Mouse (Mus musculus): ENCODE results near the gene Ubr3. TPM values are rescaled to one million over a fixed set of nuclear protein-coding genes. Genes with fewer than 3 reads are reported as not detected.
A peak's percentile ranks its signal among the peaks of the same experiment; 100 is the strongest.

Ubr3 gene
- polyA plus RNA-seq, 2 experiments, result 5.9 to 8.0 TPM

GRCm38 (mm10) chr2:69939649-69940048 lies 42.6 kb downstream of the Ubr3 start:
- peak; percentile 62 for ATAC-seq (ENCODE audit: insufficient read depth)
- DNase-seq (ENCODE audit: low read depth in 3 of 3, low spot score in 3 of 3), result no peak
- Histone ChIP-seq H3K4me3 (ENCODE audit: insufficient read depth in 1 of 2, low read depth in 2 of 2, low read length in 2 of 2) (no peak overlapping the region), H3K9ac (replicated peaks) (no peak overlapping the region), H3K36me3 (replicated peaks; ENCODE audit: control insufficient read depth, insufficient read depth, low read depth) (peaks cover 3% of the 10 kb centered on the region), H3K9me3 (ENCODE audit: control insufficient read depth, low read length) (no peaks in the 10 kb centered on the region), H3K4me2 (ENCODE audit: low read depth) (peak overlapping the region; percentile 37; the same call in 1 of the 2 replicates), H3K4me1 (replicated peaks; ENCODE audit: control insufficient read depth in 2 of 2, insufficient read depth in 2 of 2, low read length in 1 of 2) (peaks cover 13 to 14% of the 10 kb centered on the region in 2 experiments), H3K27ac (peak overlapping the region; percentile 76), H3K27me3 (ENCODE audit: control insufficient read depth, insufficient read depth, low read length) (no peaks in the 10 kb centered on the region)
- no peak for TF ChIP-seq CTCF (IDR thresholded peaks at IDR 0.05; ENCODE audit: low read depth)
- no peak for TF ChIP-seq EP300 (IDR thresholded peaks at IDR 0.05; ENCODE audit: low read depth)
- WGBS (ENCODE audit: insufficient replicate concordance), result 61% methylated on average over 5 of the region's 5 CpGs

GRCm38 (mm10) chr2:69941391-69942030 lies 44.5 kb downstream of the Ubr3 start:
- Histone ChIP-seq H3K4me2 (ENCODE audit: low read depth) (no peak overlapping the region), H3K9ac (replicated peaks) (no peak overlapping the region), H3K36me3 (replicated peaks; ENCODE audit: control insufficient read depth, insufficient read depth, low read depth) (peaks cover 2% of the 10 kb centered on the region), H3K4me3 (ENCODE audit: insufficient read depth in 1 of 2, low read depth in 2 of 2, low read length in 2 of 2) (no peak overlapping the region), H3K27me3 (ENCODE audit: control insufficient read depth, insufficient read depth, low read length) (no peaks in the 10 kb centered on the region), H3K27ac (no peak overlapping the region), H3K9me3 (ENCODE audit: control insufficient read depth, low read length) (no peaks in the 10 kb centered on the region), H3K4me1 (replicated peaks; ENCODE audit: control insufficient read depth in 2 of 2, insufficient read depth in 2 of 2, low read length in 1 of 2) (peaks cover 11 to 13% of the 10 kb centered on the region in 2 experiments)
- WGBS (ENCODE audit: insufficient replicate concordance), result 92% methylated on average over 4 of the region's 4 CpGs
- ATAC-seq (ENCODE audit: insufficient read depth) (no peak), DNase-seq (ENCODE audit: low read depth in 3 of 3, low spot score in 3 of 3) (no peak)
- TF ChIP-seq EP300 (IDR thresholded peaks at IDR 0.05; ENCODE audit: low read depth) (no peak), CTCF (IDR thresholded peaks at IDR 0.05; ENCODE audit: low read depth) (no peak)

GRCm38 (mm10) chr2:69952849-69953248 lies 55.8 kb downstream of the Ubr3 start:
- ATAC-seq (ENCODE audit: insufficient read depth) (no peak), DNase-seq (ENCODE audit: low read depth in 3 of 3, low spot score in 3 of 3) (no peak)
- no peaks in the 10 kb centered on the region for H3K27me3 ChIP-seq (ENCODE audit: control insufficient read depth, insufficient read depth, low read length)
- TF ChIP-seq CTCF (IDR thresholded peaks at IDR 0.05; ENCODE audit: low read depth), result no peak
- TF ChIP-seq EP300 (IDR thresholded peaks at IDR 0.05; ENCODE audit: low read depth), result no peak
- H3K36me3 ChIP-seq (replicated peaks; ENCODE audit: control insufficient read depth, insufficient read depth, low read depth), result peaks cover 6% of the 10 kb centered on the region
- no peak overlapping the region for H3K4me3 ChIP-seq (ENCODE audit: insufficient read depth in 1 of 2, low read depth in 2 of 2, low read length in 2 of 2)
- no peak overlapping the region for H3K4me2 ChIP-seq (ENCODE audit: low read depth)
- no peaks in the 10 kb centered on the region for H3K4me1 ChIP-seq (replicated peaks; ENCODE audit: control insufficient read depth in 2 of 2, insufficient read depth in 2 of 2, low read length in 1 of 2)
- WGBS (ENCODE audit: insufficient replicate concordance), result 81% methylated on average over 8 of the region's 8 CpGs
- no peak overlapping the region for H3K9ac ChIP-seq (replicated peaks)
- no peak overlapping the region for H3K27ac ChIP-seq
- H3K9me3 ChIP-seq (ENCODE audit: control insufficient read depth, low read length), result no peaks in the 10 kb centered on the region

- Histone ChIP-seq H3K9me3 (ENCODE audit: control insufficient read depth, low read length) (no peaks in the 10 kb centered on the region), H3K36me3 (replicated peaks; ENCODE audit: control insufficient read depth, insufficient read depth, low read depth) (peaks cover 4% of the 10 kb centered on the region), H3K9ac (replicated peaks) (no peak overlapping the region), H3K4me1 (replicated peaks; ENCODE audit: control insufficient read depth in 2 of 2, insufficient read depth in 2 of 2, low read length in 1 of 2) (no peaks in the 10 kb centered on the region), H3K4me2 (ENCODE audit: low read depth) (no peak overlapping the region), H3K4me3 (ENCODE audit: insufficient read depth in 1 of 2, low read depth in 2 of 2, low read length in 2 of 2) (no peak overlapping the region), H3K27me3 (ENCODE audit: control insufficient read depth, insufficient read depth, low read length) (no peaks in the 10 kb centered on the region), H3K27ac (no peak overlapping the region)
- ATAC-seq (ENCODE audit: insufficient read depth) (no peak), DNase-seq (ENCODE audit: low read depth in 3 of 3, low spot score in 3 of 3) (peak in 2 of 3 experiments; percentile 24 to 31)
- no peak for TF ChIP-seq EP300 (IDR thresholded peaks at IDR 0.05; ENCODE audit: low read depth)
- peak; percentile 65; the same call in 1 of the 2 replicates for TF ChIP-seq CTCF (IDR thresholded peaks at IDR 0.05; ENCODE audit: low read depth)
- WGBS (ENCODE audit: insufficient replicate concordance), result 17% methylated on average over 2 of the region's 2 CpGs
Observed at GRCm38 (mm10) chr2:69955635-69956034, 58.6 kb downstream of the Ubr3 start.

GRCm38 (mm10) chr2:69957622-69958021 lies 60.6 kb downstream of the Ubr3 start:
- no peaks in the 10 kb centered on the region for H3K27me3 ChIP-seq (ENCODE audit: control insufficient read depth, insufficient read depth, low read length)

More at GRCm38 (mm10) chr2:69957622-69958021, 60.6 kb downstream of the Ubr3 start:
- Histone ChIP-seq H3K4me1 (replicated peaks; ENCODE audit: control insufficient read depth in 2 of 2, insufficient read depth in 2 of 2, low read length in 1 of 2) (no peaks in the 10 kb centered on the region), H3K4me3 (ENCODE audit: insufficient read depth in 1 of 2, low read depth in 2 of 2, low read length in 2 of 2) (no peak overlapping the region), H3K9me3 (ENCODE audit: control insufficient read depth, low read length) (no peaks in the 10 kb centered on the region), H3K36me3 (replicated peaks; ENCODE audit: control insufficient read depth, insufficient read depth, low read depth) (peaks cover 4% of the 10 kb centered on the region), H3K4me2 (ENCODE audit: low read depth) (no peak overlapping the region), H3K9ac (replicated peaks) (no peak overlapping the region), H3K27ac (no peak overlapping the region; the same call in 1 of the 2 replicates)
- ATAC-seq (ENCODE audit: insufficient read depth), result peak; percentile 57; the same call in 1 of the 2 replicates
- TF ChIP-seq EP300 (IDR thresholded peaks at IDR 0.05; ENCODE audit: low read depth) (no peak), CTCF (IDR thresholded peaks at IDR 0.05; ENCODE audit: low read depth) (peak; percentile 51)
- WGBS (ENCODE audit: insufficient replicate concordance), result 65% methylated on average over 2 of the region's 2 CpGs
- no peak for DNase-seq (ENCODE audit: low read depth in 3 of 3, low spot score in 3 of 3)
